Mouse (Mus musculus) cortical plate, adult 2 months (tissue): ENCODE data around the gene Pip4k2c.
A peak's percentile ranks its signal among the peaks of the same experiment; 100 is the strongest.

Experiments used
- CTCF ChIP-seq: fragments of 200-500 bp; IDR thresholded peaks from 2 replicates; pipeline ENCODE4 v1.5.1; 2011; ENCODE audit warnings: mild to moderate bottlenecking, control low read depth, low read length; ENCODE audit not compliant: insufficient read depth; ENCODE audit errors: extremely low read depth
- POLR2A ChIP-seq: fragments of 200-500 bp; IDR thresholded peaks from 2 replicates; pipeline ENCODE4 v1.6.1; 2011; ENCODE audit warnings: mild to moderate bottlenecking, low read length, control low read depth; ENCODE audit not compliant: insufficient read depth; ENCODE audit errors: extremely low read depth

DNA sequence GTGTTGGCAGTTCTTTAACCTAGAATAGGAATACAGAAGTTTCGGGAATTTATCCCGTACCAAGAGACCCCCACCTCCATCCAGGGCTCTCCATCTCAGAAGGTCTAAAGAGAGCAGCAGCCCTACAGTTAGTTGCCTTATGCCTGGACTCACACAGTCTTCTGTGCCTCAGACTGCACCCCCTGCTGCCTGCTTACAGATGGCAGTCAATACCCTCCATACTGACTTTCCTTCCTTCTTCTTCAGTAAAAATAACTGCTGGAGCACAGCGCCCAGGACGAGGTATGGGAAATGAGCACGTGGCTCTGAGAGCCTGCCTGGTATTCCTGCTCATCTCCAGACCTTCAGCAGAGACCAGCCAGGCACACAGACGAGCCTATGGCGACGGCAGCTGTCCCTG is 11.1 kb downstream of the Pip4k2c start:
- TF ChIP-seq CTCF, result 0 out of 2 replicates have a peak, but pooled peaks have one; percentile 17
- TF ChIP-seq POLR2A, result no peak
